Mouse (Mus musculus): ENCODE measurements around the gene Kdm4c. TPM values are rescaled to one million over a fixed set of nuclear protein-coding genes. Genes with fewer than 3 reads are reported as not detected.

The Kdm4c gene
- total RNA-seq (2023) = 10 to 100 TPM; 29.7 to 31.2 TPM

DNA sequence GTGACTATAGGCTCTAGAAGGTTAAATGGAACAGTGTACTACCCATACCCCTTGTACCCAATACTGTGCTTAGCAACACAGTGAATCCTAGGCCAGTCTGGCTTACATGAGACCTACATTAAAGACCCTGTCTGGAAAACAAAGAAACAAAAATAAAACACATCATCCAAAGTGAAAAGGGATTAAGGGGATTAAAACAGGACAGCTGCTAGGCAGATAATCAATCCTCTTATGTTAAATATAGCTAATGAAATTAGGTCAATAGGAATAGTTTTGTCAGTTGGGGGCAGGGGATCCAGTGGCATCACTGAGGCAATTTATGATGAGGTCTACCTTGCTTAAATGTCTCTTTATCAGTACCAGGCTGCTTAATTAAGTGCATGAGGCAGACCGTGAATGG, at the start of gene Kdm4c:
Kdm4c (plus strand) TSS at position 322 of the 400 bp plus-strand sequence.

Other genes with a start within 250 kb of the Kdm4c start
- gene Frmd3, start 229.1 kb upstream of the Kdm4c start, total RNA-seq (2023) = not detected

Data from neutrophil, adult 83 days (primary cell).